Mouse (Mus musculus) lung, postnatal 0 days (tissue): ENCODE data around the gene Hist1h1d.
"Not testable (repeated sequence)": the region's sequence is repeated elsewhere in the genome, so short reads cannot be mapped to it uniquely, and the experiment has no call there.

Source experiments
- CTCF ChIP-seq: IDR thresholded peaks from 2 replicates; pipeline ENCODE4 v1.5.1; 2016; ENCODE audit warnings: antibody characterized with exemption, mild to moderate bottlenecking
- EP300 ChIP-seq: IDR thresholded peaks from 2 replicates; pipeline ENCODE4 v1.6.1; 2016; ENCODE audit warnings: antibody characterized with exemption, mild to moderate bottlenecking, control low read depth

DNA sequence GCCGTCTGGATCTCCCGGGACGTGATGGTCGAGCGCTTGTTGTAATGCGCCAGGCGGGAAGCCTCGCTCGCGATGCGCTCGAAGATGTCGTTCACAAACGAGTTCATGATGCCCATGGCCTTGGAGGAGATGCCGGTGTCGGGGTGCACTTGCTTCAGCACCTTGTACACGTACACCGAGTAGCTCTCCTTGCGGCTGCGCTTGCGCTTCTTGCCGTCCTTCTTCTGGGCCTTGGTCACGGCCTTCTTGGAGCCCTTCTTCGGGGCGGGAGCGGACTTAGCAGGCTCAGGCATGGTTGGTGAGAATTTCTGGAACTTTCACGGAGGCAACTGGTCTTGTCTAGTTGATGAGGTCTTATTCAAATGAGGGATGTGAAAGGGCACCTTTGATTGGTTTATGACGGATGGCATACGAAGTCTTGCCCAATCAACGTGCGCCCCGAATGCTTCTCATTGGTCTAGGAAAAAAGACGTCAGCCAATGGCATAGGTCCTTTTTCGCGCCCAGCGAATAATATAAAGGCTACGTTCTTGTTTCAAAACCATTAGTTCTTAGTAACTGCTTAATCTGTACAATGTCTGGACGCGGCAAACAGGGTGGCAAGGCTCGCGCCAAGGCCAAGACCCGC lies 20.9 kb downstream of the Hist1h1d start, which contains the start of the genes Hist1h2bf and Hist1h2ad:
- TF ChIP-seq CTCF = not testable (repeated sequence)
- TF ChIP-seq EP300 = peak; percentile 90
